ENCODE assay signal across 21 mouse cellular contexts in genomic region chr13:112005421-112005820, GRCm38 (mm10).
"Had no signal": no experiment of that assay in that cellular context is flagged by ENCODE, and none has a peak within 500 bp of the region (broad histone marks: within the 10 kb centered on the region; RNA-seq: fewer than 3 reads in every experiment).

No protein-coding gene starts in this region.

- H3K9me3 ChIP-seq: limb, embryonic 10.5 days; limb, embryonic 13.5 days; midbrain, embryonic 12.5 days; midbrain, embryonic 15.5 days; neural tube, embryonic 12.5 days; neural tube, embryonic 15.5 days; stomach, embryonic 15.5 days had no signal

- ATAC-seq: intestine, postnatal 0 days; liver, embryonic 12.5 days; midbrain, embryonic 15.5 days had no signal

- H3K9ac ChIP-seq: limb, embryonic 13.5 days; liver, embryonic 12.5 days; liver, embryonic 15.5 days; midbrain, embryonic 12.5 days; midbrain, embryonic 15.5 days; neural tube, embryonic 12.5 days; neural tube, embryonic 15.5 days; stomach, embryonic 15.5 days had no signal

- H3K27ac ChIP-seq: kidney, postnatal 0 days; layer of hippocampus, adult 2 months; limb, embryonic 10.5 days; limb, embryonic 13.5 days; liver, embryonic 12.5 days; liver, embryonic 15.5 days; macrophage; midbrain, embryonic 12.5 days; midbrain, embryonic 15.5 days; neural tube, embryonic 12.5 days; neural tube, embryonic 15.5 days; stomach, embryonic 15.5 days had no signal

- H3K4me2 ChIP-seq: limb, embryonic 13.5 days; liver, embryonic 12.5 days; liver, embryonic 15.5 days; midbrain, embryonic 12.5 days; midbrain, embryonic 15.5 days; neural tube, embryonic 12.5 days; neural tube, embryonic 15.5 days; stomach, embryonic 15.5 days had no signal

- H3K4me3 ChIP-seq: layer of hippocampus, adult 2 months; limb, embryonic 10.5 days; limb, embryonic 13.5 days; liver, embryonic 12.5 days; liver, embryonic 15.5 days; midbrain, embryonic 12.5 days; midbrain, embryonic 15.5 days; neural tube, embryonic 12.5 days; neural tube, embryonic 15.5 days; stomach, embryonic 15.5 days had no signal

- DNase-seq: kidney, adult 2 months; kidney, postnatal 25 days; layer of hippocampus, adult 9-11 months; liver; right cerebral cortex, adult 18-20 months; right cerebral cortex, postnatal 25 days; spleen, adult 18-20 months; thymus, postnatal 36 days had no signal

- H3K27me3 ChIP-seq: limb, embryonic 13.5 days; midbrain, embryonic 12.5 days; midbrain, embryonic 15.5 days; neural tube, embryonic 12.5 days; neural tube, embryonic 15.5 days; stomach, embryonic 15.5 days had no signal

- H3K36me3 ChIP-seq: limb, embryonic 10.5 days; limb, embryonic 13.5 days; liver, embryonic 12.5 days; liver, embryonic 15.5 days; midbrain, embryonic 12.5 days; midbrain, embryonic 15.5 days; neural tube, embryonic 12.5 days; neural tube, embryonic 15.5 days; stomach, embryonic 15.5 days had no signal
